Mouse (Mus musculus) kidney, embryonic 14.5 days (tissue): ENCODE data around the gene Nrxn1. TPM values are rescaled to one million over a fixed set of nuclear protein-coding genes. Genes with fewer than 3 reads are reported as not detected.

Experiments used
- microRNA-seq: library from miRNA; unstranded; fragments of <30 nt; microRNA quantifications from one replicate; pipeline ENCODE4, GENCODE M21; 2016
- polyA plus RNA-seq: library from polyadenylated mRNA; unstranded; fragments of >200 nt; fragmentation: Nextera tagmentation; extraction: Ambion mirVana; gene quantifications from 2 replicates; pipeline ENCODE4 v1.2.1, GENCODE M21; 2014

Gene Nrxn1
- polyA plus RNA-seq, 1 experiment from 2014 or later: 10.1 TPM

Small RNAs within 50 kb of the gene (microRNA-seq; reads per million reads assigned to microRNA genes)
- gene Gm24510 (not detected), gene Gm27475 (not detected), gene Gm47307 (not detected)
